ENCODE assay signal across 8 mouse cellular contexts in the genomic region with DNA sequence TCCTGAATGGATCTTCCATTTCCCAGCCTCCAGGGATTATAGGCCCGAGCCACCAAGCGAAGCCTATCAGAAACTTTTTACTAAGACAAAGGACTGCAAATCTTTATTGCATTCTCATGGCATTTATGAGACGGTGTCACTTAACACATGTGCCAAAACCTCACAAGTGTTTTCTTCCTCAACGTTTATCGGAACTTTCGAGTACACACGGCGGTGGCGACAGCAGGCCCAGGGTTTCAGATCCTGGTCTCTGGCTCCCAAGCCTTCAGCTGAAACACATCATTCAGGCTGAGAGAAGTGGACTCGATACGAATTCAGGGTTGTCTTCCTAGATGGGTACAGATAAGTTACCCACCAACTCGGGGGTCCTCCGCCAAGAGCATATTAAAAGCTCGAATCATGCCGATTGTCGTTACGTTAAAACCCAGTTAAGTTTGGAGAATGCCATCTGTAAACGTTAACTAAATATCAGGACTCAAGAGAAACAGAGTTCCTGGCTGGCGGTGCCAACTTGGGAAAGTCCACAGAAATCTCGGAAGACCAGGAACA. TPM values are rescaled to one million over a fixed set of nuclear protein-coding genes. Genes with fewer than 3 reads are reported as not detected.
DNase-seq lines count a peak whose midpoint lies in the region; ATAC-seq lines count a peak whose summit lies in the region.

No protein-coding gene starts in this region.

- no peaks in the 10 kb centered on the region for H3K9me3 ChIP-seq in heart, embryonic 13.5 days
- H3K9me3 ChIP-seq in forebrain, embryonic 13.5 days (replicated peaks): no peaks in the 10 kb centered on the region
- H3K9me3 ChIP-seq in liver, embryonic 11.5 days (ENCODE audit: control insufficient read depth, low read length): no peaks in the 10 kb centered on the region

- peaks cover 37% of the 10 kb centered on the region for H3K36me3 ChIP-seq in heart, embryonic 13.5 days
- peaks cover 32% of the 10 kb centered on the region for H3K36me3 ChIP-seq in forebrain, embryonic 13.5 days (ENCODE audit: poor library complexity, severe bottlenecking)
- peaks cover 23% of the 10 kb centered on the region for H3K36me3 ChIP-seq in liver, embryonic 11.5 days (ENCODE audit: control insufficient read depth, insufficient read depth, low read length)

- peak overlapping the region; percentile 99 for H3K4me3 ChIP-seq in heart, embryonic 13.5 days
- H3K4me3 ChIP-seq in forebrain, embryonic 13.5 days: peak overlapping the region; percentile 99
- H3K4me3 ChIP-seq in liver, embryonic 11.5 days (ENCODE audit: low read depth, low read length): peak overlapping the region; percentile 99

- H3K4me2 ChIP-seq in heart, embryonic 13.5 days: peak overlapping the region; percentile 94
- H3K4me2 ChIP-seq in forebrain, embryonic 13.5 days: peak overlapping the region; percentile 83
- H3K4me2 ChIP-seq in liver, embryonic 11.5 days: peak overlapping the region; percentile 94

- no peaks in the 10 kb centered on the region for H3K27me3 ChIP-seq in heart, embryonic 13.5 days (replicated peaks)
- no peaks in the 10 kb centered on the region for H3K27me3 ChIP-seq in forebrain, embryonic 13.5 days
- H3K27me3 ChIP-seq in liver, embryonic 11.5 days (replicated peaks; ENCODE audit: control insufficient read depth, insufficient read depth, low read length): no peaks in the 10 kb centered on the region

- no peak for ATAC-seq in heart, embryonic 13.5 days (ENCODE audit: extremely low read depth, insufficient number of reproducible peaks, low FRiP score, low TSS enrichment)
- ATAC-seq in forebrain, embryonic 13.5 days: 0 out of 2 replicates have a peak, but pooled peaks have one; percentile 23
- no peak for ATAC-seq in liver, embryonic 11.5 days (replicated peaks; ENCODE audit: low FRiP score)
- ATAC-seq in activated CD4-positive, CD25-positive, alpha-beta regulatory T cell, adult 4 months: no peak

- H3K9ac ChIP-seq in heart, embryonic 13.5 days: peak overlapping the region; percentile 97
- peak overlapping the region; percentile 93 for H3K9ac ChIP-seq in forebrain, embryonic 13.5 days
- H3K9ac ChIP-seq in liver, embryonic 11.5 days (ENCODE audit: low read depth, low read length): peak overlapping the region; percentile 94

- DNase-seq in heart, postnatal 4 days: no peak
- peak; percentile 18 for DNase-seq in MEL-GATA-1-ER (ENCODE audit: extremely low read depth, low read depth)
- peak; percentile 34 for DNase-seq in liver, embryonic 11.5 days (ENCODE audit: low spot score)
- peak; percentile 3 for DNase-seq in retina, embryonic 14.5 days (ENCODE audit: low spot score)
- DNase-seq in kidney, adult 18-20 months: no peak

- H3K4me1 ChIP-seq in heart, embryonic 13.5 days: peaks cover 9% of the 10 kb centered on the region
- H3K4me1 ChIP-seq in forebrain, embryonic 13.5 days: peaks cover 13% of the 10 kb centered on the region
- H3K4me1 ChIP-seq in liver, embryonic 11.5 days (replicated peaks; ENCODE audit: control insufficient read depth, insufficient read depth, low read length): no peaks in the 10 kb centered on the region

- 3% methylated on average over 20 of the region's 20 CpGs for whole genome bisulfite sequencing in heart, embryonic 13.5 days
- WGBS in forebrain, embryonic 13.5 days: 5% methylated on average over 20 of the region's 20 CpGs
- 4% methylated on average over 20 of the region's 20 CpGs for WGBS in liver, embryonic 11.5 days

- H3K27ac ChIP-seq in heart, embryonic 13.5 days (replicated peaks): peak overlapping the region; percentile 80
- H3K27ac ChIP-seq in forebrain, embryonic 13.5 days: peak overlapping the region; percentile 73; the same call in 1 of the 2 replicates
- H3K27ac ChIP-seq in liver, embryonic 11.5 days (ENCODE audit: low read depth, low read length): peak overlapping the region; percentile 28

RNA-seq across cellular contexts. Expression of a gene that starts 0.7 kb away (rescaled TPM):
- polyA plus RNA-seq in heart, embryonic 13.5 days (2015; fragmentation: Nextera tagmentation; extraction: Ambion mirVana): 115 and 124 TPM in 2 replicates
- total RNA-seq in heart, postnatal 4 days (2021): 10 to 100 TPM; 90.7 to 95.1 TPM
- polyA plus RNA-seq in forebrain, embryonic 13.5 days (2015; fragmentation: Nextera tagmentation; extraction: Ambion mirVana): 185 and 201 TPM in 2 replicates
- polyA plus RNA-seq in liver, embryonic 11.5 days (2014; fragmentation: Nextera tagmentation; extraction: Ambion mirVana): 161 and 175 TPM in 2 replicates
- 100 to 1,000 TPM; 151 to 173 TPM for polyA plus RNA-seq in activated CD4-positive, CD25-positive, alpha-beta regulatory T cell, adult 4 months (2017; shearing (Covaris generic))

RNA-seq across cellular contexts. Expression of a gene that starts 29.5 kb away (rescaled TPM):
- 0.07 TPM in 1 of 2 replicates, not detected in the other for polyA plus RNA-seq in heart, embryonic 13.5 days (2015; fragmentation: Nextera tagmentation; extraction: Ambion mirVana)
- not detected for total RNA-seq in heart, postnatal 4 days (2021)
- polyA plus RNA-seq in forebrain, embryonic 13.5 days (2015; fragmentation: Nextera tagmentation; extraction: Ambion mirVana): 0.41 and 0.48 TPM in 2 replicates
- polyA plus RNA-seq in liver, embryonic 11.5 days (2014; fragmentation: Nextera tagmentation; extraction: Ambion mirVana): 0.17 TPM in 1 of 2 replicates, not detected in the other
- under 1 TPM; 0.16 to 0.23 TPM for polyA plus RNA-seq in activated CD4-positive, CD25-positive, alpha-beta regulatory T cell, adult 4 months (2017; shearing (Covaris generic))

RNA-seq across cellular contexts. Expression of a gene that starts 40.0 kb away (rescaled TPM):
- polyA plus RNA-seq in heart, embryonic 13.5 days (2015; fragmentation: Nextera tagmentation; extraction: Ambion mirVana): 9.4 and 10.5 TPM in 2 replicates
- total RNA-seq in heart, postnatal 4 days (2021): 10 to 100 TPM; 17.2 to 18.8 TPM
- polyA plus RNA-seq in forebrain, embryonic 13.5 days (2015; fragmentation: Nextera tagmentation; extraction: Ambion mirVana): 18.5 and 20.1 TPM in 2 replicates
- 16.4 and 17.9 TPM in 2 replicates for polyA plus RNA-seq in liver, embryonic 11.5 days (2014; fragmentation: Nextera tagmentation; extraction: Ambion mirVana)
- 1 to 10 TPM; 4.8 to 5.2 TPM for polyA plus RNA-seq in activated CD4-positive, CD25-positive, alpha-beta regulatory T cell, adult 4 months (2017; shearing (Covaris generic))

RNA-seq across cellular contexts. Expression of a gene that starts 54.8 kb away (rescaled TPM):
- not detected in 2 replicates for polyA plus RNA-seq in heart, embryonic 13.5 days (2015; fragmentation: Nextera tagmentation; extraction: Ambion mirVana)
- not detected for total RNA-seq in heart, postnatal 4 days (2021)
- polyA plus RNA-seq in forebrain, embryonic 13.5 days (2015; fragmentation: Nextera tagmentation; extraction: Ambion mirVana): not detected in 2 replicates
- polyA plus RNA-seq in liver, embryonic 11.5 days (2014; fragmentation: Nextera tagmentation; extraction: Ambion mirVana): not detected in 2 replicates
- polyA plus RNA-seq in activated CD4-positive, CD25-positive, alpha-beta regulatory T cell, adult 4 months (2017; shearing (Covaris generic)): under 1 TPM in 1 of 2 experiments, not detected in 1; 0.17 TPM

Comparison
In these comparisons a context has a peak if more than half of its experiments do, and no peak if none do; other contexts are left out.
1. H3K27ac ChIP-seq: peak in every context shown above with its lines; median percentile 80 in heart, embryonic 13.5 days; 73 in forebrain, embryonic 13.5 days; 28 in liver, embryonic 11.5 days.
2. DNase-seq: peak in MEL-GATA-1-ER (single experiment), liver, embryonic 11.5 days (single experiment) and retina, embryonic 14.5 days (single experiment); none in heart, postnatal 4 days (single experiment) and kidney, adult 18-20 months (single experiment).
3. Peak in every context shown above with its lines, with median percentiles within 50 percentile points of each other: H3K4me2 ChIP-seq, H3K4me3 ChIP-seq and H3K9ac ChIP-seq.